Mouse (Mus musculus): ENCODE results near the gene Pygm. TPM values are rescaled to one million over a fixed set of nuclear protein-coding genes. Genes with fewer than 3 reads are reported as not detected.

Pygm gene
- polyA plus RNA-seq, 1 experiment from 2014 or later = 6.0 TPM

GRCm38 (mm10) chr19:6348717-6349116 is 35.5 kb upstream of the Pygm start:
- no peak for DNase-seq (ENCODE audit: low spot score)
- WGBS = 57% methylated on average over 9 of the region's 9 CpGs

GRCm38 (mm10) chr19:6349215-6349983 is 34.8 kb upstream of the Pygm start:
- Histone ChIP-seq H3K4me1 (ENCODE audit: control insufficient read depth, insufficient read depth, low read length) (no peaks in the 10 kb centered on the region), H3K27me3 (ENCODE audit: control insufficient read depth, insufficient read depth, low read length) (no peaks in the 10 kb centered on the region), H3K9me3 (ENCODE audit: control insufficient read depth, low read length) (no peaks in the 10 kb centered on the region), H3K4me2 (ENCODE audit: low read depth) (no peak overlapping the region), H3K36me3 (ENCODE audit: control insufficient read depth, insufficient read depth, low read length) (peaks cover 9% of the 10 kb centered on the region), H3K27ac (ENCODE audit: low read depth, low read length) (0 out of 2 replicates have a peak overlapping the region, but pooled peaks have one; percentile 8), H3K4me3 (ENCODE audit: low read depth, low read length) (no peak overlapping the region), H3K9ac (ENCODE audit: low read length) (no peak overlapping the region)
- no peak for ATAC-seq (ENCODE audit: insufficient read depth, low FRiP score, low TSS enrichment)
- WGBS = 35% methylated on average over 14 of the region's 14 CpGs
- no peak for DNase-seq (ENCODE audit: low spot score)

More at GRCm38 (mm10) chr19:6348717-6349116, 35.5 kb upstream of the Pygm start:
- Histone ChIP-seq H3K9me3 (ENCODE audit: control insufficient read depth, low read length) (no peaks in the 10 kb centered on the region), H3K4me1 (ENCODE audit: control insufficient read depth, insufficient read depth, low read length) (no peaks in the 10 kb centered on the region), H3K27me3 (ENCODE audit: control insufficient read depth, insufficient read depth, low read length) (no peaks in the 10 kb centered on the region), H3K9ac (ENCODE audit: low read length) (no peak overlapping the region), H3K4me3 (ENCODE audit: low read depth, low read length) (no peak overlapping the region), H3K4me2 (ENCODE audit: low read depth) (no peak overlapping the region), H3K27ac (ENCODE audit: low read depth, low read length) (0 out of 2 replicates have a peak overlapping the region, but pooled peaks have one; percentile 34), H3K36me3 (ENCODE audit: control insufficient read depth, insufficient read depth, low read length) (peaks cover 11% of the 10 kb centered on the region)
- ATAC-seq (ENCODE audit: insufficient read depth, low FRiP score, low TSS enrichment) = no peak

- DNase-seq (ENCODE audit: low spot score) (no peak), ATAC-seq (ENCODE audit: insufficient read depth, low FRiP score, low TSS enrichment) (no peak)
- no peak overlapping the region for H3K4me2 ChIP-seq (ENCODE audit: low read depth)
- no peak overlapping the region for H3K4me3 ChIP-seq (ENCODE audit: low read depth, low read length)
- H3K4me1 ChIP-seq (ENCODE audit: control insufficient read depth, insufficient read depth, low read length) = no peaks in the 10 kb centered on the region
- H3K27me3 ChIP-seq (ENCODE audit: control insufficient read depth, insufficient read depth, low read length) = no peaks in the 10 kb centered on the region
- H3K9me3 ChIP-seq (ENCODE audit: control insufficient read depth, low read length) = no peaks in the 10 kb centered on the region
- peaks cover under 1% of the 10 kb centered on the region for H3K36me3 ChIP-seq (ENCODE audit: control insufficient read depth, insufficient read depth, low read length)
- 68% methylated on average over 14 of the region's 14 CpGs for WGBS
- H3K9ac ChIP-seq (ENCODE audit: low read length) = no peak overlapping the region
- no peak overlapping the region for H3K27ac ChIP-seq (ENCODE audit: low read depth, low read length)
Observed at GRCm38 (mm10) chr19:6351431-6352106, 32.6 kb upstream of the Pygm start.

- WGBS = 93% methylated on average over 2 of the region's 2 CpGs
- no peaks in the 10 kb centered on the region for H3K27me3 ChIP-seq (ENCODE audit: control insufficient read depth, insufficient read depth, low read length)
- no peak overlapping the region for H3K27ac ChIP-seq (ENCODE audit: low read depth, low read length)
- no peaks in the 10 kb centered on the region for H3K9me3 ChIP-seq (ENCODE audit: control insufficient read depth, low read length)
- H3K4me1 ChIP-seq (ENCODE audit: control insufficient read depth, insufficient read depth, low read length) = no peaks in the 10 kb centered on the region
- no peaks in the 10 kb centered on the region; the same call in 1 of the 2 replicates for H3K36me3 ChIP-seq (ENCODE audit: control insufficient read depth, insufficient read depth, low read length)
- DNase-seq (ENCODE audit: low spot score) (no peak), ATAC-seq (ENCODE audit: insufficient read depth, low FRiP score, low TSS enrichment) (no peak)
- no peak overlapping the region for H3K9ac ChIP-seq (ENCODE audit: low read length)
- no peak overlapping the region for H3K4me2 ChIP-seq (ENCODE audit: low read depth)
- H3K4me3 ChIP-seq (ENCODE audit: low read depth, low read length) = no peak overlapping the region
Observed at GRCm38 (mm10) chr19:6352107-6352505, 32.1 kb upstream of the Pygm start.

GRCm38 (mm10) chr19:6354030-6354429 is 30.2 kb upstream of the Pygm start:
- no peak overlapping the region for H3K27ac ChIP-seq (ENCODE audit: low read depth, low read length)
- H3K4me3 ChIP-seq (ENCODE audit: low read depth, low read length) = no peak overlapping the region
- DNase-seq (ENCODE audit: low spot score) (no peak), ATAC-seq (ENCODE audit: insufficient read depth, low FRiP score, low TSS enrichment) (no peak)
- no peaks in the 10 kb centered on the region for H3K4me1 ChIP-seq (ENCODE audit: control insufficient read depth, insufficient read depth, low read length)
- 86% methylated on average over 7 of the region's 7 CpGs for WGBS
- H3K9ac ChIP-seq (ENCODE audit: low read length) = no peak overlapping the region
- H3K4me2 ChIP-seq (ENCODE audit: low read depth) = no peak overlapping the region
- H3K9me3 ChIP-seq (ENCODE audit: control insufficient read depth, low read length) = no peaks in the 10 kb centered on the region
- H3K27me3 ChIP-seq (ENCODE audit: control insufficient read depth, insufficient read depth, low read length) = no peaks in the 10 kb centered on the region
- H3K36me3 ChIP-seq (ENCODE audit: control insufficient read depth, insufficient read depth, low read length) = no peaks in the 10 kb centered on the region; the same call in 1 of the 2 replicates

GRCm38 (mm10) chr19:6361291-6361690 is 22.9 kb upstream of the Pygm start:
- ATAC-seq (ENCODE audit: insufficient read depth, low FRiP score, low TSS enrichment) (no peak), DNase-seq (ENCODE audit: low spot score) (no peak)
- WGBS = 89% methylated on average over 3 of the region's 3 CpGs
- H3K9me3 ChIP-seq (ENCODE audit: control insufficient read depth, low read length) = no peaks in the 10 kb centered on the region
- no peak overlapping the region for H3K9ac ChIP-seq (ENCODE audit: low read length)
- H3K27me3 ChIP-seq (ENCODE audit: control insufficient read depth, insufficient read depth, low read length) = no peaks in the 10 kb centered on the region
- peaks cover 6% of the 10 kb centered on the region; the same call in 1 of the 2 replicates for H3K36me3 ChIP-seq (ENCODE audit: control insufficient read depth, insufficient read depth, low read length)
- no peak overlapping the region for H3K27ac ChIP-seq (ENCODE audit: low read depth, low read length)
- no peak overlapping the region for H3K4me2 ChIP-seq (ENCODE audit: low read depth)
- peaks cover 15% of the 10 kb centered on the region for H3K4me1 ChIP-seq (ENCODE audit: control insufficient read depth, insufficient read depth, low read length)
- H3K4me3 ChIP-seq (ENCODE audit: low read depth, low read length) = no peak overlapping the region

- Histone ChIP-seq H3K9ac (ENCODE audit: low read length) (no peak overlapping the region), H3K36me3 (ENCODE audit: control insufficient read depth, insufficient read depth, low read length) (peaks cover 13% of the 10 kb centered on the region), H3K4me1 (ENCODE audit: control insufficient read depth, insufficient read depth, low read length) (peaks cover 18% of the 10 kb centered on the region), H3K4me3 (ENCODE audit: low read depth, low read length) (peak overlapping the region; percentile 99), H3K27me3 (ENCODE audit: control insufficient read depth, insufficient read depth, low read length) (no peaks in the 10 kb centered on the region), H3K4me2 (ENCODE audit: low read depth) (peak overlapping the region; percentile 39), H3K9me3 (ENCODE audit: control insufficient read depth, low read length) (no peaks in the 10 kb centered on the region), H3K27ac (ENCODE audit: low read depth, low read length) (no peak overlapping the region)
- 3% methylated on average over 11 of the region's 11 CpGs for WGBS
- DNase-seq (ENCODE audit: low spot score) (no peak), ATAC-seq (ENCODE audit: insufficient read depth, low FRiP score, low TSS enrichment) (no peak)
Observed at GRCm38 (mm10) chr19:6363091-6363410, 21.1 kb upstream of the Pygm start.

GRCm38 (mm10) chr19:6363411-6364240 is 20.6 kb upstream of the Pygm start, which contains the start of gene Sf1:
Sf1 (plus strand) TSS chr19:6363690.
- peak within 1 kb of the TSS; percentile 100 for H3K9ac ChIP-seq (ENCODE audit: low read length)
- peak; percentile 98 for ATAC-seq (ENCODE audit: insufficient read depth, low FRiP score, low TSS enrichment)

More at GRCm38 (mm10) chr19:6363411-6364240, 20.6 kb upstream of the Pygm start, which contains the start of gene Sf1:
- peak within 1 kb of the TSS; percentile 99 for H3K27ac ChIP-seq (ENCODE audit: low read depth, low read length)
- peaks cover 17% of the 10 kb centered on the region for H3K36me3 ChIP-seq (ENCODE audit: control insufficient read depth, insufficient read depth, low read length)
- peak within 1 kb of the TSS; percentile 99 for H3K4me3 ChIP-seq (ENCODE audit: low read depth, low read length)
- H3K4me1 ChIP-seq (ENCODE audit: control insufficient read depth, insufficient read depth, low read length) = peaks cover 18% of the 10 kb centered on the region
- peak within 1 kb of the TSS; percentile 87 for H3K4me2 ChIP-seq (ENCODE audit: low read depth)
- no peaks in the 10 kb centered on the region for H3K27me3 ChIP-seq (ENCODE audit: control insufficient read depth, insufficient read depth, low read length)
- DNase-seq (ENCODE audit: low spot score) = peak; percentile 100
- no peaks in the 10 kb centered on the region for H3K9me3 ChIP-seq (ENCODE audit: control insufficient read depth, low read length)
- under 1% methylated on average over 79 of the region's 85 CpGs for WGBS

Data from neural tube, embryonic 11.5 days (tissue).